Mouse (Mus musculus): ENCODE measurements around the gene 9130023H24Rik. TPM values are rescaled to one million over a fixed set of nuclear protein-coding genes. Genes with fewer than 3 reads are reported as not detected.

Gene 9130023H24Rik
- 5.6 and 7.5 TPM in 2 replicates for total RNA-seq (2014; rRNA removed)
- polyA plus RNA-seq (2015; fragmentation: Nextera tagmentation; extraction: Ambion mirVana): 4.3 and 5.1 TPM in 2 replicates

DNA sequence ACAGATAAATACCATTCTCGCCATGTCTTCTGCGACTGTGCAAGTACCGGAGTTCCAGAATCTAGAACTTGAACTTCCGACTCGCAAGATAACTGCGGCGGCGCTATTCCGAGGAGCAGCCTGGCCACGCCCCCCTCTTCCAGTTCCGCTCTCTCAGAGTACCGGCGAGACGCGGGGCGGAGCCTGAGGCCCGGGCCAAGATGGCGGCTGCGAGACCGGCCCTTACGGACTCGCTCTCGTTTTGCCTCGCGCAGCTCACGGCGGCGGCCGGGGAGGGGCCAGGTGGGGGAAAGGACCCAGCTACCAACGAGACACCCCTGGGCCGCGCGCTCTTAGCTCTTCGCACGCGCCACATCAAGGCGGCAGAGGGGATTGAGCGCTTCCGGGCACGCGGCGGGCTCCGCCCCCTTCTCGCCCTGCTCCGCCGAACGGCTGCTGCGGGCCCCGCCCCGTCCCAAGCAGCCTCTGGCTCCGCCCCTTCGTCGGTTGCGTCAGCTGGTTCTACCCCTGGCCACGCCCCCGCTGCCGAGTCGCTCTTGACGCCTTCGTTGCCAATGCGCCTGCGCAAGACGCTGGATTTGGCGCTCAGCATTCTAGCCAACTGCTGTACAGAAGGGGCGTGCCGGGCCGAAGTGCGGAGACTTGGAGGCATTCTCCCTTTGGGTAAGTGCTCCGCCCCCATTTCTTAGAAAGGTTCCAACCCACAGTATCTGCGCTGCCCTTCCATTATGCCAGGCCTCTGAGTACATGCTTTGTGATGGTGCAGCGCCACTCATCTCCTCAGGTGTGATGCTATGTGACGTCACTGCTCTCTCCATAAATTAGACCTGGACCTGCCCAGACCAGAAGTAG, at the start of gene 9130023H24Rik:
9130023H24Rik (minus strand) TSS at position 105 of the 852 bp plus-strand sequence.
- H3K4me1 ChIP-seq (ENCODE audit: insufficient read depth, low read length): no peaks in the 10 kb centered on the region
- WGBS: under 1% methylated on average over 72 of the region's 72 CpGs
- H3K9ac ChIP-seq (replicated peaks; ENCODE audit: low read length): peak within 1 kb of the TSS; percentile 61
- H3K27me3 ChIP-seq (ENCODE audit: insufficient read depth, low read length): no peaks in the 10 kb centered on the region
- H3K9me3 ChIP-seq (ENCODE audit: low read length): no peaks in the 10 kb centered on the region
- ATAC-seq (peak; percentile 94), DNase-seq (ENCODE audit: low spot score) (peak; percentile 100)
- peak within 1 kb of the TSS; percentile 54 for H3K4me3 ChIP-seq (ENCODE audit: low read length)
- H3K36me3 ChIP-seq (ENCODE audit: insufficient read depth, low read length): peaks cover 26% of the 10 kb centered on the region
- peak within 1 kb of the TSS; percentile 97 for H3K27ac ChIP-seq
- H3K4me2 ChIP-seq (ENCODE audit: low read depth, low read length): peak within 1 kb of the TSS; percentile 93
- peak; percentile 55 for TF ChIP-seq CTCF (IDR thresholded peaks at IDR 0.05; ENCODE audit: low read depth)

DNA sequence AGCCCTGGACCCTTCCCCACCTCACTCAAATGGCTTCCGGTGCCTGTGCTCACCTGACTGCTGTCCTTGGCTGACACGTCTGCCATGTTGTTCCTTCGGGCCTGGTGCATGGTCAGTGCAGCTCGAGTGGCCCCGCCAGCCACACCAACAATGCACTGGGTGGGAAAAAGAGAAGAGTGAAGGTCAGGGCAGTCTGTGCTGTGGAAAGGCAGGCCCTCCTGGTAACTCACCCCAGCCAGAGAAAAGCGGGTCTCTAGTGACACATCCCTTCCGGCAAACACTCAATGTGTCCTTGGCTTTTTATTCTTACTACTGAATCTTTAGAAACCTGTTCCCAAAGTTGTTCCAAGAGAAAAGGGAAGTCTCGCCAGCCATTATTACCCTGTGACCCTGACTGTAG, 47.2 kb upstream of the 9130023H24Rik start:
- DNase-seq (ENCODE audit: low spot score) (no peak), ATAC-seq (no peak)
- TF ChIP-seq CTCF (IDR thresholded peaks at IDR 0.05; ENCODE audit: low read depth): no peak
- Histone ChIP-seq H3K27me3 (ENCODE audit: insufficient read depth, low read length) (no peaks in the 10 kb centered on the region), H3K4me2 (ENCODE audit: low read depth, low read length) (no peak overlapping the region), H3K4me3 (ENCODE audit: low read length) (no peak overlapping the region), H3K9ac (replicated peaks; ENCODE audit: low read length) (no peak overlapping the region), H3K36me3 (ENCODE audit: insufficient read depth, low read length) (peaks cover 25% of the 10 kb centered on the region), H3K27ac (no peak overlapping the region), H3K4me1 (ENCODE audit: insufficient read depth, low read length) (no peaks in the 10 kb centered on the region), H3K9me3 (ENCODE audit: low read length) (no peaks in the 10 kb centered on the region)
- 92% methylated on average over 8 of the region's 8 CpGs for WGBS

GRCm38 (mm10) chr7:128284047-128284446, 46.2 kb upstream of the 9130023H24Rik start:
- peaks cover 28% of the 10 kb centered on the region for H3K36me3 ChIP-seq (ENCODE audit: insufficient read depth, low read length)
- H3K9me3 ChIP-seq (ENCODE audit: low read length): no peaks in the 10 kb centered on the region
- no peak overlapping the region for H3K4me3 ChIP-seq (ENCODE audit: low read length)
- WGBS: 59% methylated on average over 5 of the region's 5 CpGs
- H3K27ac ChIP-seq: no peak overlapping the region
- H3K27me3 ChIP-seq (ENCODE audit: insufficient read depth, low read length): no peaks in the 10 kb centered on the region
- no peak for TF ChIP-seq CTCF (IDR thresholded peaks at IDR 0.05; ENCODE audit: low read depth)
- H3K9ac ChIP-seq (replicated peaks; ENCODE audit: low read length): no peak overlapping the region
- ATAC-seq (no peak), DNase-seq (ENCODE audit: low spot score) (peak; percentile 24)
- H3K4me1 ChIP-seq (ENCODE audit: insufficient read depth, low read length): no peaks in the 10 kb centered on the region
- no peak overlapping the region for H3K4me2 ChIP-seq (ENCODE audit: low read depth, low read length)

GRCm38 (mm10) chr7:128282532-128283244, 44.9 kb upstream of the 9130023H24Rik start:
- TF ChIP-seq CTCF (IDR thresholded peaks at IDR 0.05; ENCODE audit: low read depth): no peak
- no peak overlapping the region for H3K4me2 ChIP-seq (ENCODE audit: low read depth, low read length)
- no peaks in the 10 kb centered on the region for H3K27me3 ChIP-seq (ENCODE audit: insufficient read depth, low read length)
- ATAC-seq: no peak
- no peak for DNase-seq (ENCODE audit: low spot score)
- no peak overlapping the region for H3K27ac ChIP-seq
- H3K36me3 ChIP-seq (ENCODE audit: insufficient read depth, low read length): peaks cover 26% of the 10 kb centered on the region
- H3K4me1 ChIP-seq (ENCODE audit: insufficient read depth, low read length): no peaks in the 10 kb centered on the region
- no peaks in the 10 kb centered on the region for H3K9me3 ChIP-seq (ENCODE audit: low read length)
- H3K4me3 ChIP-seq (ENCODE audit: low read length): no peak overlapping the region
- no peak overlapping the region for H3K9ac ChIP-seq (replicated peaks; ENCODE audit: low read length)
- 24% methylated on average over 7 of the region's 7 CpGs for WGBS

DNA sequence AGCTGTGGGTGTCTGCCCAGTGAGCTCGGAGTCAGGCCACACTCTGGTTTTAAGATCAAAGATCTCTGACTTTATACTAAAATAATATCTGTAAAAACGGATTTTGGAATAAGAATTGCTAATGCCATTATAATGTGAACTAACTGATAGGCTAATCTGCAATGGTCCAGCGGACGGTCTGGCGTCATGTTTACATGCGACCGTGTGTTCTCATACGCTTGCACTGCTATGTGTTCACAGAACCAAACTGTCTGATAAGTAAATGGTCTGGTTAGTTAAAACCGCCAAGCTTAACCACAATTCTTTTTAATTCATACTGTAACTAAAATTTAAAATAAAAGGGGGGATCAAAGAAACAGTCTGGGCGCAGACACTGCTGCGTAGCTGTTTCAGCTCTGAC, 43.9 kb upstream of the 9130023H24Rik start:
- Histone ChIP-seq H3K9ac (replicated peaks; ENCODE audit: low read length) (no peak overlapping the region), H3K4me3 (ENCODE audit: low read length) (no peak overlapping the region), H3K4me1 (ENCODE audit: insufficient read depth, low read length) (no peaks in the 10 kb centered on the region), H3K27me3 (ENCODE audit: insufficient read depth, low read length) (no peaks in the 10 kb centered on the region), H3K4me2 (ENCODE audit: low read depth, low read length) (no peak overlapping the region), H3K27ac (no peak overlapping the region), H3K9me3 (ENCODE audit: low read length) (no peaks in the 10 kb centered on the region), H3K36me3 (ENCODE audit: insufficient read depth, low read length) (peaks cover 19% of the 10 kb centered on the region)
- TF ChIP-seq CTCF (IDR thresholded peaks at IDR 0.05; ENCODE audit: low read depth): no peak
- ATAC-seq: no peak
- DNase-seq (ENCODE audit: low spot score): no peak
- 85% methylated on average over 11 of the region's 11 CpGs for WGBS

DNA sequence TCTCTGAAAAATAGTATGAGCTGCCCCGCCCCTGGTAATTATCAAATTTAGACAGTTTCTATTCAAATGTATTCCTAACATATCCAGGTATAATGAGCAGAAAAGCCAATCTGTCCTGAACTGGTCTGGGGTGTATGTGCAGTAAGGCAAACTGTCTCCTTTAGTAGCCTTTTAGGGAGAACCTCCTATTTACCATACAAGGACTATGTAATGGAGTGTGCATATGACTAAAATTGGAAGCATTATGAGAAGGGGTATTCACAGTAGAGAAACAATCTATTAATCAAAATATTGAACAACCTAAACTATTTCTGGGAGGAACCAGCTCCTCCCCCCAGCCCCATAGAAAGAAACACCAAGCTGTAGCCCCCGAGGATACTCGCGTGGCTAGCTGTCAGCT, 41.9 kb upstream of the 9130023H24Rik start:
- Histone ChIP-seq H3K4me2 (ENCODE audit: low read depth, low read length) (no peak overlapping the region), H3K27ac (no peak overlapping the region), H3K4me1 (ENCODE audit: insufficient read depth, low read length) (no peaks in the 10 kb centered on the region), H3K9me3 (ENCODE audit: low read length) (no peaks in the 10 kb centered on the region), H3K4me3 (ENCODE audit: low read length) (no peak overlapping the region), H3K36me3 (ENCODE audit: insufficient read depth, low read length) (peaks cover 33% of the 10 kb centered on the region), H3K9ac (replicated peaks; ENCODE audit: low read length) (no peak overlapping the region), H3K27me3 (ENCODE audit: insufficient read depth, low read length) (no peaks in the 10 kb centered on the region)
- DNase-seq (ENCODE audit: low spot score) (no peak), ATAC-seq (no peak)
- no peak for TF ChIP-seq CTCF (IDR thresholded peaks at IDR 0.05; ENCODE audit: low read depth)
- WGBS: 91% methylated on average over 4 of the region's 4 CpGs
